Mouse (Mus musculus): Measurements from ENCODE around the gene Slc4a3.
A peak's percentile ranks its signal among the peaks of the same experiment; 100 is the strongest.

The Slc4a3 gene

GRCm38 (mm10) chr1:75524679-75525078, 21.4 kb upstream of the Slc4a3 start:
- DNase-seq = no peak

- no peak for DNase-seq
Measured at GRCm38 (mm10) chr1:75530546-75530945, 15.5 kb upstream of the Slc4a3 start.

GRCm38 (mm10) chr1:75532280-75533172, 13.5 kb upstream of the Slc4a3 start:
- no peak for DNase-seq

- DNase-seq = no peak
Measured at GRCm38 (mm10) chr1:75533325-75534252, 12.5 kb upstream of the Slc4a3 start.

GRCm38 (mm10) chr1:75537587-75537986, 8.5 kb upstream of the Slc4a3 start:
- no peak for DNase-seq

GRCm38 (mm10) chr1:75538597-75539190, 7.4 kb upstream of the Slc4a3 start:
- DNase-seq = no peak

- DNase-seq = no peak
Measured at GRCm38 (mm10) chr1:75541496-75541895, 4.6 kb upstream of the Slc4a3 start.

- DNase-seq = no peak
Measured at GRCm38 (mm10) chr1:75544351-75544750, 1.7 kb upstream of the Slc4a3 start.

- DNase-seq = no peak
Measured at GRCm38 (mm10) chr1:75547351-75547750, 1.3 kb downstream of the Slc4a3 start.

GRCm38 (mm10) chr1:75548083-75548482, 2.0 kb downstream of the Slc4a3 start:
- no peak for DNase-seq

- DNase-seq = no peak
Measured at GRCm38 (mm10) chr1:75548871-75549270, 2.8 kb downstream of the Slc4a3 start.

GRCm38 (mm10) chr1:75549289-75550279, 3.5 kb downstream of the Slc4a3 start:
- DNase-seq = peak; percentile 28

GRCm38 (mm10) chr1:75550586-75550985, 4.5 kb downstream of the Slc4a3 start:
- DNase-seq = peak; percentile 15

GRCm38 (mm10) chr1:75555680-75556079, 9.6 kb downstream of the Slc4a3 start:
- DNase-seq = peak; percentile 15

GRCm38 (mm10) chr1:75556143-75556781, 10.2 kb downstream of the Slc4a3 start:
- peak; percentile 15 for DNase-seq

- peak; percentile 16 for DNase-seq
Measured at GRCm38 (mm10) chr1:75557041-75557440, 11.0 kb downstream of the Slc4a3 start.

GRCm38 (mm10) chr1:75558388-75559178, 12.5 kb downstream of the Slc4a3 start:
- DNase-seq = peak; percentile 57

GRCm38 (mm10) chr1:75559212-75559925, 13.3 kb downstream of the Slc4a3 start:
- peak; percentile 94 for DNase-seq

GRCm38 (mm10) chr1:75560206-75560913, 14.3 kb downstream of the Slc4a3 start:
- peak; percentile 38 for DNase-seq

All from cerebellum, adult 11-12 months (tissue).